Comparison of ENCODE assay signal across 8 mouse cellular contexts in the genomic region with DNA sequence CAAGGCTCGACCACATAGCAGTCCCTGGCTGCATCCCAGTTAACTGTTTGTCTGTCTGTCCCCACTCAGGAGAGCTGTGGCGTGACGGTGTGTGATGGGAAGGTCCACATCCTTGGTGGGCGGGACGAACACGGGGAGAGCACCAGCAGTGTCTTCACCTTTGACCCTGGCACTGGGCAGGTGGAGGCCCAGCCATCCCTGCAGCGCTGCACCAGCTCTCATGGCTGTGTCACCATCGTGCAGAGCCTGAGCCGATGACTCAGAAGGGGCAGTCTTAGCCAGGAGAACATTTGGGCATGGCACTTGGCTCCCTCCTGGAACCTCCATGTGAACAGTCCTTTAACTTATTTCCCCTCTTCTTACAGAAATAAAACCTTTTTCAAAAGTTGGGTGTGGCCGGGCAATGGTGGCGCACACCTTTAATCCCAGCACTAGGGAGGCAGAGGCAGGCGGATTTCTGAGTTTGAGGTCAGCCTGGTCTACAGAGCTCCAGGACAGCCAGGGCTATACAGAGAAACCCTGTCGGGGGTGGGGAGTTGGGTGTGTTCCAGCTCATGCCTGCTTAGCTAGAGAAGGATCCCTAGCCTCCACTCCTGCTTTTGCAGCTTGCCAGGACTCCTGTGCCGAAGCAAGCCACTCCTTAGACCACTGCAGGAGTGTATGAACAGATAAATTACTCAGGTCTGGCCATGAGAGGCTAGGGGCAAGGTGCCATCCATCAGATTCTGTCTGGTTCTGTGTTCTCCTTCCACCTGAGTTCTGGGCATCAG. TPM values are rescaled to one million over a fixed set of nuclear protein-coding genes. Genes with fewer than 3 reads are reported as not detected.
A peak's percentile ranks its signal among the peaks of the same experiment; 100 is the strongest.
DNase-seq lines count a peak whose midpoint lies in the region; ATAC-seq and TF ChIP-seq lines count a peak whose summit lies in the region.

No protein-coding gene starts in this region.

- no peak overlapping the region for H3K4me3 ChIP-seq in midbrain, embryonic 10.5 days
- H3K4me3 ChIP-seq in midbrain, postnatal 0 days (ENCODE audit: low read depth, low read length): no peak overlapping the region
- H3K4me3 ChIP-seq in intestine, embryonic 15.5 days (replicated peaks): no peak overlapping the region
- no peak overlapping the region for H3K4me3 ChIP-seq in stomach, embryonic 16.5 days (replicated peaks; ENCODE audit: low read length)

- WGBS in midbrain, embryonic 10.5 days: 86% methylated on average over 14 of the region's 14 CpGs
- 84% methylated on average over 14 of the region's 14 CpGs for WGBS in midbrain, postnatal 0 days
- 76% methylated on average over 14 of the region's 14 CpGs for WGBS in intestine, embryonic 15.5 days
- 77% methylated on average over 14 of the region's 14 CpGs for WGBS in stomach, embryonic 16.5 days

- H3K9me3 ChIP-seq in midbrain, embryonic 10.5 days (replicated peaks): no peaks in the 10 kb centered on the region
- no peaks in the 10 kb centered on the region for H3K9me3 ChIP-seq in midbrain, postnatal 0 days (ENCODE audit: low read length)
- no peaks in the 10 kb centered on the region for H3K9me3 ChIP-seq in intestine, embryonic 15.5 days
- no peaks in the 10 kb centered on the region for H3K9me3 ChIP-seq in stomach, embryonic 16.5 days (replicated peaks; ENCODE audit: control insufficient read depth, low read length)

- peaks cover 81% of the 10 kb centered on the region for H3K36me3 ChIP-seq in midbrain, embryonic 10.5 days
- H3K36me3 ChIP-seq in midbrain, postnatal 0 days (ENCODE audit: insufficient read depth, low read length): peaks cover 33% of the 10 kb centered on the region
- H3K36me3 ChIP-seq in intestine, embryonic 15.5 days: peaks cover 20% of the 10 kb centered on the region
- H3K36me3 ChIP-seq in stomach, embryonic 16.5 days (ENCODE audit: control insufficient read depth, insufficient read depth, low read length): peaks cover 21% of the 10 kb centered on the region

- peaks cover 29% of the 10 kb centered on the region for H3K27me3 ChIP-seq in midbrain, embryonic 10.5 days (ENCODE audit: low read depth, poor library complexity, severe bottlenecking)
- H3K27me3 ChIP-seq in midbrain, postnatal 0 days (ENCODE audit: insufficient read depth, low read length): no peaks in the 10 kb centered on the region
- no peaks in the 10 kb centered on the region; the same call in 1 of the 2 replicates for H3K27me3 ChIP-seq in intestine, embryonic 15.5 days (replicated peaks)
- H3K27me3 ChIP-seq in stomach, embryonic 16.5 days (ENCODE audit: control insufficient read depth, insufficient read depth, low read length): no peaks in the 10 kb centered on the region

- DNase-seq in cerebellum, adult 8-10 months: peak; percentile 53
- DNase-seq in cerebellum, adult 9-11 months: no peak
- DNase-seq in midbrain, embryonic 10.5 days (ENCODE audit: low spot score): no peak
- DNase-seq in midbrain, postnatal 0 days (ENCODE audit: low spot score): no peak
- DNase-seq in gastrocnemius, postnatal 36 days: no peak
- DNase-seq in urinary bladder, adult 2 months (ENCODE audit: low spot score): no peak

- ATAC-seq in midbrain, postnatal 0 days (ENCODE audit: low FRiP score): no peak
- peak; percentile 4; the same call in 1 of the 2 replicates for ATAC-seq in intestine, embryonic 15.5 days
- ATAC-seq in stomach, embryonic 16.5 days (ENCODE audit: insufficient read depth, low FRiP score): peak; percentile 22; the same call in 1 of the 2 replicates

- H3K9ac ChIP-seq in midbrain, postnatal 0 days (replicated peaks; ENCODE audit: low read length, poor library complexity, severe bottlenecking): no peak overlapping the region
- H3K9ac ChIP-seq in intestine, embryonic 15.5 days: no peak overlapping the region
- no peak overlapping the region for H3K9ac ChIP-seq in stomach, embryonic 16.5 days (ENCODE audit: low read length)

- intact Hi-C loops in gastrocnemius, postnatal 36 days (cut with DNase I): no loop called here

- no peak for TF ChIP-seq CTCF in midbrain, postnatal 0 days (IDR thresholded peaks at IDR 0.05)

- peaks cover 35% of the 10 kb centered on the region for H3K4me1 ChIP-seq in midbrain, embryonic 10.5 days
- H3K4me1 ChIP-seq in midbrain, postnatal 0 days (ENCODE audit: insufficient read depth, low read length): no peaks in the 10 kb centered on the region
- H3K4me1 ChIP-seq in intestine, embryonic 15.5 days (replicated peaks): peaks cover 18% of the 10 kb centered on the region; the same call in 1 of the 2 replicates
- peaks cover 14% of the 10 kb centered on the region; the same call in 1 of the 2 replicates for H3K4me1 ChIP-seq in stomach, embryonic 16.5 days (ENCODE audit: control insufficient read depth, insufficient read depth, low read length)

- peak overlapping the region; percentile 78 for H3K27ac ChIP-seq in midbrain, embryonic 10.5 days (replicated peaks)
- no peak overlapping the region for H3K27ac ChIP-seq in midbrain, postnatal 0 days (ENCODE audit: low read depth, low read length)
- H3K27ac ChIP-seq in intestine, embryonic 15.5 days: no peak overlapping the region
- no peak overlapping the region for H3K27ac ChIP-seq in stomach, embryonic 16.5 days (ENCODE audit: low read length)

- H3K4me2 ChIP-seq in midbrain, postnatal 0 days (ENCODE audit: low read depth, low read length, poor library complexity, severe bottlenecking): no peak overlapping the region
- H3K4me2 ChIP-seq in intestine, embryonic 15.5 days (replicated peaks): no peak overlapping the region
- no peak overlapping the region for H3K4me2 ChIP-seq in stomach, embryonic 16.5 days (ENCODE audit: low read depth, low read length)

RNA-seq across cellular contexts. Expression of gene Klhl35, which starts 8.0 kb away (rescaled TPM):
- polyA plus RNA-seq in midbrain, embryonic 10.5 days (2016; fragmentation: Nextera tagmentation; extraction: Ambion mirVana): 2.9 and 10.0 TPM in 2 replicates
- 1.4 and 3.9 TPM in 2 replicates for total RNA-seq in midbrain, postnatal 0 days (2014; rRNA removed)
- 2.1 and 2.4 TPM in 2 replicates for polyA plus RNA-seq in midbrain, postnatal 0 days (2015; fragmentation: Nextera tagmentation; extraction: Ambion mirVana)
- 0.49 and 0.62 TPM in 2 replicates for polyA plus RNA-seq in intestine, embryonic 15.5 days (2015; fragmentation: Nextera tagmentation; extraction: Ambion mirVana)
- polyA plus RNA-seq in stomach, embryonic 16.5 days (2015; fragmentation: Nextera tagmentation; extraction: Ambion mirVana): 0.14 and 0.34 TPM in 2 replicates
- not detected for total RNA-seq in gastrocnemius, postnatal 36 days (2021)
- polyA plus RNA-seq in urinary bladder, adult 2 months (2012; rRNA removed): 0.81 and 1.5 TPM in 2 replicates

RNA-seq across cellular contexts. Expression of gene Rps3, which starts 9.7 kb away (rescaled TPM):
- polyA plus RNA-seq in midbrain, embryonic 10.5 days (2016; fragmentation: Nextera tagmentation; extraction: Ambion mirVana): 681 and 788 TPM in 2 replicates
- total RNA-seq in midbrain, postnatal 0 days (2014; rRNA removed): 440 and 661 TPM in 2 replicates
- 440 and 453 TPM in 2 replicates for polyA plus RNA-seq in midbrain, postnatal 0 days (2015; fragmentation: Nextera tagmentation; extraction: Ambion mirVana)
- polyA plus RNA-seq in intestine, embryonic 15.5 days (2015; fragmentation: Nextera tagmentation; extraction: Ambion mirVana): 810 and 875 TPM in 2 replicates
- polyA plus RNA-seq in stomach, embryonic 16.5 days (2015; fragmentation: Nextera tagmentation; extraction: Ambion mirVana): 699 and 743 TPM in 2 replicates
- 100 to 1,000 TPM; 210 to 242 TPM for total RNA-seq in gastrocnemius, postnatal 36 days (2021)
- polyA plus RNA-seq in urinary bladder, adult 2 months (2012; rRNA removed): 1,354 and 1,732 TPM in 2 replicates
